Mouse (Mus musculus) E14TG2a.4 (cell line): Measurements from ENCODE around the gene Wt1.

Experiments
- H3K27me3 ChIP-seq: 2 replicates; pipeline ENCODE4 v1.6.1; 2014; ENCODE audit warnings: low read length, control low read depth; ENCODE audit not compliant: insufficient read depth
- H3K36me3 ChIP-seq: 2 replicates; pipeline ENCODE4 v1.6.1; 2014; ENCODE audit warnings: low read length, control low read depth; ENCODE audit not compliant: insufficient read depth
- H3K4me1 ChIP-seq: replicated peaks from 2 replicates; pipeline ENCODE4 v1.6.1; 2014; ENCODE audit warnings: low read depth, low read length, control low read depth
- H3K4me3 ChIP-seq: replicated peaks from 2 replicates; pipeline ENCODE4 v1.5.1; 2014; ENCODE audit warnings: mild to moderate bottlenecking, low read length
- H3K9me3 ChIP-seq: 2 replicates; pipeline ENCODE4 v1.6.1; 2014; ENCODE audit warnings: low read length, control low read depth
- CTCF ChIP-seq: conservative IDR thresholded peaks from 2 replicates; pipeline ENCODE4 v1.5.1; 2014; ENCODE audit warnings: low read length
- NANOG ChIP-seq: IDR thresholded peaks from 2 replicates; pipeline ENCODE4 v1.6.1; 2014; ENCODE audit warnings: borderline replicate concordance, low read length, mixed read lengths
- POU5F1 ChIP-seq: IDR thresholded peaks from 2 replicates; pipeline ENCODE4 v1.6.1; 2014; ENCODE audit warnings: low read length, borderline replicate concordance

Wt1 gene

GRCm38 (mm10) chr2:105143731-105144130, 17.4 kb downstream of the Wt1 start:
- H3K36me3 ChIP-seq = no peaks in the 10 kb centered on the region
- TF ChIP-seq POU5F1 = no peak
- TF ChIP-seq NANOG = no peak
- TF ChIP-seq CTCF = no peak

GRCm38 (mm10) chr2:105151544-105151943, 25.2 kb downstream of the Wt1 start:
- Histone ChIP-seq H3K4me1 (peaks cover 6% of the 10 kb centered on the region), H3K27me3 (no peaks in the 10 kb centered on the region; the same call in 1 of the 2 replicates), H3K36me3 (no peaks in the 10 kb centered on the region), H3K9me3 (no peaks in the 10 kb centered on the region), H3K4me3 (no peak overlapping the region)
- TF ChIP-seq NANOG (no peak), CTCF (no peak), POU5F1 (no peak)

More at GRCm38 (mm10) chr2:105143731-105144130, 17.4 kb downstream of the Wt1 start:
- Histone ChIP-seq H3K9me3 (no peaks in the 10 kb centered on the region), H3K27me3 (peaks cover 15% of the 10 kb centered on the region), H3K4me1 (no peaks in the 10 kb centered on the region), H3K4me3 (no peak overlapping the region)

GRCm38 (mm10) chr2:105153046-105153445, 26.7 kb downstream of the Wt1 start:
- no peaks in the 10 kb centered on the region for H3K9me3 ChIP-seq
- H3K4me3 ChIP-seq = no peak overlapping the region
- H3K4me1 ChIP-seq = peaks cover 6% of the 10 kb centered on the region
- H3K27me3 ChIP-seq = no peaks in the 10 kb centered on the region; the same call in 1 of the 2 replicates
- TF ChIP-seq POU5F1 (no peak), NANOG (no peak), CTCF (no peak)
- no peaks in the 10 kb centered on the region for H3K36me3 ChIP-seq

GRCm38 (mm10) chr2:105160949-105161348, 34.6 kb downstream of the Wt1 start:
- Histone ChIP-seq H3K4me3 (no peak overlapping the region), H3K27me3 (no peaks in the 10 kb centered on the region; the same call in 1 of the 2 replicates), H3K4me1 (no peaks in the 10 kb centered on the region), H3K9me3 (no peaks in the 10 kb centered on the region), H3K36me3 (no peaks in the 10 kb centered on the region)
- TF ChIP-seq CTCF (no peak), NANOG (no peak), POU5F1 (no peak)

GRCm38 (mm10) chr2:105162763-105163162, 36.4 kb downstream of the Wt1 start:
- Histone ChIP-seq H3K9me3 (no peaks in the 10 kb centered on the region), H3K36me3 (0 out of 2 replicates have a peak, but pooled peaks cover 2% of the 10 kb centered on the region)
- TF ChIP-seq NANOG (no peak), POU5F1 (no peak), CTCF (no peak)

GRCm38 (mm10) chr2:105168137-105168536, 41.8 kb downstream of the Wt1 start:
- H3K9me3 ChIP-seq = no peaks in the 10 kb centered on the region

More at GRCm38 (mm10) chr2:105162763-105163162, 36.4 kb downstream of the Wt1 start:
- Histone ChIP-seq H3K27me3 (no peaks in the 10 kb centered on the region), H3K4me3 (no peak overlapping the region), H3K4me1 (no peaks in the 10 kb centered on the region)

GRCm38 (mm10) chr2:105174254-105174653, 47.9 kb downstream of the Wt1 start:
- Histone ChIP-seq H3K4me1 (peaks cover 6% of the 10 kb centered on the region; the same call in 1 of the 2 replicates), H3K36me3 (no peaks in the 10 kb centered on the region), H3K4me3 (no peak overlapping the region), H3K9me3 (no peaks in the 10 kb centered on the region; the same call in 1 of the 2 replicates), H3K27me3 (peaks cover 6% of the 10 kb centered on the region; the same call in 1 of the 2 replicates)
- no peak for TF ChIP-seq NANOG
- no peak for TF ChIP-seq CTCF
- TF ChIP-seq POU5F1 = no peak

More at GRCm38 (mm10) chr2:105168137-105168536, 41.8 kb downstream of the Wt1 start:
- H3K4me3 ChIP-seq = no peak overlapping the region
- H3K36me3 ChIP-seq = 0 out of 2 replicates have a peak, but pooled peaks cover 2% of the 10 kb centered on the region
- peaks cover 6% of the 10 kb centered on the region; the same call in 1 of the 2 replicates for H3K4me1 ChIP-seq
- TF ChIP-seq CTCF = no peak
- TF ChIP-seq POU5F1 = no peak
- no peak for TF ChIP-seq NANOG
- peaks cover 6% of the 10 kb centered on the region; the same call in 1 of the 2 replicates for H3K27me3 ChIP-seq

GRCm38 (mm10) chr2:105178871-105179270, 52.5 kb downstream of the Wt1 start:
- Histone ChIP-seq H3K9me3 (no peaks in the 10 kb centered on the region; the same call in 1 of the 2 replicates), H3K27me3 (no peaks in the 10 kb centered on the region), H3K4me3 (no peak overlapping the region), H3K36me3 (no peaks in the 10 kb centered on the region), H3K4me1 (peaks cover 26% of the 10 kb centered on the region)
- no peak for TF ChIP-seq CTCF
- no peak for TF ChIP-seq NANOG

GRCm38 (mm10) chr2:105182501-105182900, 56.2 kb downstream of the Wt1 start:
- no peaks in the 10 kb centered on the region for H3K27me3 ChIP-seq
- H3K4me3 ChIP-seq = no peak overlapping the region
- no peak for TF ChIP-seq NANOG
- TF ChIP-seq POU5F1 = no peak
- H3K4me1 ChIP-seq = peaks cover 30% of the 10 kb centered on the region
- H3K36me3 ChIP-seq = no peaks in the 10 kb centered on the region
- no peaks in the 10 kb centered on the region for H3K9me3 ChIP-seq
